Mouse (Mus musculus): ENCODE measurements at regions not wholly inside any gene's neighbourhood (a gene's known extent, or its start where the extent isn't known, plus 50 kb on each side); places are given as distances from the start of the nearest gene placed in this dataset.

GRCm38 (mm10) chr9:33826116-33826515 lies 659.6 kb upstream of the Kirrel3 start:
- TF ChIP-seq CTCF (IDR thresholded peaks at IDR 0.05; ENCODE audit: low read depth), result no peak
- TF ChIP-seq EP300 (IDR thresholded peaks at IDR 0.05; ENCODE audit: low read depth), result no peak

Measured in liver, postnatal 0 days (tissue).